Mouse (Mus musculus) forebrain, embryonic 11.5 days (tissue): Measurements from ENCODE around the gene Grn. TPM values are rescaled to one million over a fixed set of nuclear protein-coding genes. Genes with fewer than 3 reads are reported as not detected.
A peak's percentile ranks its signal among the peaks of the same experiment; 100 is the strongest.

Experiments
- ATAC-seq: fragments of 200-750 bp; cut with Nextera tagmentation; replicated peaks from 2 replicates; pipeline ENCODE4 v1.8.0; 2017; ENCODE audit warnings: moderate TSS enrichment; ENCODE audit not compliant: low FRiP score
- DNase-seq: peaks from one replicate; pipeline ENCODE4 v3.0.0-alpha.2; 2017; ENCODE audit warnings: low spot score
- H3K27ac ChIP-seq: fragments of 300-500 bp; sonication (generic); 2 replicates; pipeline ENCODE4 v1.5.1; 2014; ENCODE audit warnings: low read depth, low read length
- H3K27me3 ChIP-seq: fragments of 300-500 bp; sonication (generic); 2 replicates; pipeline ENCODE4 v1.6.1; 2014; ENCODE audit warnings: mild to moderate bottlenecking, low read length, mixed read lengths; ENCODE audit not compliant: control insufficient read depth, insufficient read depth
- H3K36me3 ChIP-seq: fragments of 300-500 bp; sonication (generic); 2 replicates; pipeline ENCODE4 v1.6.1; 2014; ENCODE audit warnings: mild to moderate bottlenecking, low read length, moderate library complexity, mixed read lengths; ENCODE audit not compliant: control insufficient read depth, insufficient read depth
- H3K4me1 ChIP-seq: fragments of 300-500 bp; sonication (generic); replicated peaks from 2 replicates; pipeline ENCODE4 v1.6.1; 2014; ENCODE audit warnings: low read length, mixed read lengths; ENCODE audit not compliant: control insufficient read depth, insufficient read depth
- H3K4me2 ChIP-seq: fragments of 300-500 bp; sonication (generic); 2 replicates; pipeline ENCODE4 v1.6.1; 2014; ENCODE audit warnings: low read depth, mild to moderate bottlenecking, low read length, moderate library complexity, mixed read lengths; ENCODE audit not compliant: severe bottlenecking
- H3K4me3 ChIP-seq: fragments of 300-500 bp; sonication (generic); 2 replicates; pipeline ENCODE4 v1.5.1; 2014; ENCODE audit warnings: low read depth, low read length
- H3K9ac ChIP-seq: fragments of 300-500 bp; sonication (generic); 2 replicates; pipeline ENCODE4 v1.6.1; 2014; ENCODE audit warnings: low read length
- H3K9me3 ChIP-seq: fragments of 300-500 bp; sonication (generic); 2 replicates; pipeline ENCODE4 v1.6.1; 2016; ENCODE audit warnings: low read length, mixed read lengths; ENCODE audit not compliant: control insufficient read depth
- WGBS: fragments of 180-500 bp; shearing (Covaris S2); extraction: QIAGEN DNeasy Blood & Tissue Kit; methylation state at CpG from one replicate; pipeline ENCODE4 v1.1.7; 2014; 5-methylcytosine and 5-hydroxymethylcytosine counted together
- polyA plus RNA-seq: library from polyadenylated mRNA; unstranded; fragments of >200 nt; fragmentation: Nextera tagmentation; extraction: Ambion mirVana; gene quantifications from 2 replicates; pipeline ENCODE4 v1.2.1, GENCODE M21; 2014

Gene Grn
- polyA plus RNA-seq, 1 experiment from 2014 or later = 65.7 TPM

- DNase-seq (peak; percentile 85), ATAC-seq (peak; percentile 71)
- Histone ChIP-seq H3K9me3 (no peaks in the 10 kb centered on the region), H3K9ac (peak overlapping the region; percentile 96), H3K4me1 (peaks cover 25% of the 10 kb centered on the region), H3K27ac (peak overlapping the region; percentile 93), H3K4me3 (peak overlapping the region; percentile 93), H3K4me2 (peak overlapping the region; percentile 79), H3K27me3 (peaks cover 6% of the 10 kb centered on the region; the same call in 1 of the 2 replicates), H3K36me3 (peaks cover 4% of the 10 kb centered on the region; the same call in 1 of the 2 replicates)
- WGBS = under 1% methylated on average over 43 of the region's 49 CpGs
These were observed 16.7 kb downstream of the Grn start for GRCm38 (mm10) chr11:102446581-102447461.

GRCm38 (mm10) chr11:102447497-102447896 lies 17.4 kb downstream of the Grn start, which contains the start of gene Fam171a2:
Gene Fam171a2 (minus strand): TSS chr11:102447682.
- H3K4me1 ChIP-seq = peaks cover 25% of the 10 kb centered on the region
- H3K27ac ChIP-seq = peak within 1 kb of the TSS; percentile 93

GRCm38 (mm10) chr11:102448327-102448726 lies 18.2 kb downstream of the Grn start:
- Histone ChIP-seq H3K27me3 (peaks cover 6% of the 10 kb centered on the region; the same call in 1 of the 2 replicates), H3K36me3 (0 out of 2 replicates have a peak, but pooled peaks cover 2% of the 10 kb centered on the region), H3K27ac (no peak overlapping the region), H3K9me3 (no peaks in the 10 kb centered on the region), H3K9ac (no peak overlapping the region), H3K4me1 (peaks cover 25% of the 10 kb centered on the region), H3K4me2 (no peak overlapping the region; the same call in 1 of the 2 replicates), H3K4me3 (no peak overlapping the region)
- ATAC-seq = no peak
- DNase-seq = no peak
- WGBS = 13% methylated on average over 8 of the region's 8 CpGs

More at GRCm38 (mm10) chr11:102447497-102447896, 17.4 kb downstream of the Grn start, which contains the start of gene Fam171a2:
- Histone ChIP-seq H3K36me3 (peaks cover 4% of the 10 kb centered on the region; the same call in 1 of the 2 replicates), H3K9me3 (no peaks in the 10 kb centered on the region), H3K27me3 (peaks cover 6% of the 10 kb centered on the region; the same call in 1 of the 2 replicates), H3K4me3 (peak within 1 kb of the TSS; percentile 93), H3K9ac (peak within 1 kb of the TSS; percentile 96), H3K4me2 (peak within 1 kb of the TSS; percentile 79)
- DNase-seq (peak; percentile 97), ATAC-seq (peak; percentile 86)
- 0% methylated on average over 40 of the region's 40 CpGs for WGBS

GRCm38 (mm10) chr11:102449043-102450008 lies 19.2 kb downstream of the Grn start:
- Histone ChIP-seq H3K27me3 (peaks cover 6% of the 10 kb centered on the region; the same call in 1 of the 2 replicates), H3K4me3 (no peak overlapping the region), H3K9ac (no peak overlapping the region), H3K27ac (no peak overlapping the region), H3K36me3 (no peaks in the 10 kb centered on the region), H3K9me3 (no peaks in the 10 kb centered on the region), H3K4me2 (no peak overlapping the region), H3K4me1 (peaks cover 25% of the 10 kb centered on the region)
- ATAC-seq (no peak), DNase-seq (no peak)
- WGBS = 42% methylated on average over 17 of the region's 17 CpGs

DNA sequence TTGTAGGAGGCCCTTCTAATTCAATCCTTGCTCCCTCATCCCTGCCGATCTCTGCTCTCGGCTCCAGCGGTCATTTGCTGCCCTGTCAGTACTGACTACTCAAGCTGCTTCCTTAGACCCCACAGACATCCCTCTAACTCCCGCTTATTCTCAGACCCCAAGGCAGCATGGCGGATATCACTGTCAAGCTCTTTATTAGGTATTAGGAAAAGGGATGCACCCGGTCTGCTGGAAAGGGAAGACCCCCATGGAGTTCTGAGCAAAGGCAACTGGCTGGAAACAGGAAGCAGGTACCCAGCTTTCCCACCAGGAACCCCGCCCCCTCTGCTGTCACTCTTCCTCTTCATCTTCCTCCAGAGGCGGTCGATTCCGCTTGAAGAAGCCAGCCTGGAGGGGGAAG lies 23.0 kb downstream of the Grn start:
- Histone ChIP-seq H3K4me2 (no peak overlapping the region), H3K9me3 (no peaks in the 10 kb centered on the region), H3K27me3 (peaks cover 9% of the 10 kb centered on the region; the same call in 1 of the 2 replicates), H3K27ac (no peak overlapping the region), H3K4me1 (peaks cover 10% of the 10 kb centered on the region; the same call in 1 of the 2 replicates), H3K4me3 (no peak overlapping the region), H3K36me3 (no peaks in the 10 kb centered on the region), H3K9ac (no peak overlapping the region)
- no peak for ATAC-seq
- no peak for DNase-seq
- 22% methylated on average over 10 of the region's 10 CpGs for WGBS

DNA sequence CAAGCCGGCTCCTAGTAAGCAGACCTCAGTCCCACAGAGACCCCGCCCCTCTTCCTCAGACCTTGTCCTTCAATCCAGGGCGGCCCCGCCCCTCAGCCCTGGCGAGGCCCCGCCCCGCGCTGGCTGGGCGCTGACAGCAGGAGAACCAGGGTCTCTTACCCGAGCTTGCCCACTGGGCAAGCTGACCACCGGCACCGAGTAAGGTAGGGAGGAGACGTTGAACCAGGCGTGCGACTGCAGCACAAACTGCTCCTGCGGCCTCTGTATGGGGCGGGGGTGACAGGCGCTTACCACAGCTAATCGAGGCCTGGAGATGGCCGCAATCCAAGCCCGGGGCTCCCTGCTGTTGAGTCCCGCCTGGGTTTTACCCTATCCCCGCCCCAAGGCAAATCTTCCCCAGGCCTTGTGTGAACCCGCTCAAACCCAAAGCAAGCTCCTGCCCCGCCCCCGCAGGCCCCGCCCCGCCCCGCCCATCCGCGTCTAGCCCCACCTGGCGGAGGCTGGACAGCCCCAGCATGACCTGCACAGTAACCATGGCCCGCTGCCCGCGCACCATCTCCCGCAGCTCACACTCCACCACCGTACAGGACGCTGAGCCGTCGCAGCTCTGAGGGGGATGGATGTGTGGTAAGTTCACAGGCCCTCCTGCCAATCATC lies 25.8 kb downstream of the Grn start:
- H3K4me2 ChIP-seq = peak overlapping the region; percentile 84
- H3K4me3 ChIP-seq = peak overlapping the region; percentile 41
- peak; percentile 91 for DNase-seq
- H3K27ac ChIP-seq = no peak overlapping the region
- no peaks in the 10 kb centered on the region for H3K9me3 ChIP-seq
- peak; percentile 85 for ATAC-seq
- H3K4me1 ChIP-seq = peaks cover 6% of the 10 kb centered on the region; the same call in 1 of the 2 replicates
- H3K27me3 ChIP-seq = peaks cover 3% of the 10 kb centered on the region; the same call in 1 of the 2 replicates
- no peak overlapping the region; the same call in 1 of the 2 replicates for H3K9ac ChIP-seq
- no peaks in the 10 kb centered on the region for H3K36me3 ChIP-seq
- under 1% methylated on average over 40 of the region's 40 CpGs for WGBS

- Histone ChIP-seq H3K27ac (no peak overlapping the region), H3K4me2 (no peak overlapping the region), H3K36me3 (no peaks in the 10 kb centered on the region), H3K9ac (no peak overlapping the region), H3K4me3 (no peak overlapping the region), H3K27me3 (0 out of 2 replicates have a peak, but pooled peaks cover 6% of the 10 kb centered on the region), H3K9me3 (no peaks in the 10 kb centered on the region), H3K4me1 (peaks cover 2% of the 10 kb centered on the region; the same call in 1 of the 2 replicates)
- DNase-seq (no peak), ATAC-seq (no peak)
- 67% methylated on average over 16 of the region's 16 CpGs for WGBS
These were observed 30.4 kb downstream of the Grn start for GRCm38 (mm10) chr11:102460541-102460940.
